11 mouse cellular contexts compared by ENCODE assay signal in genomic region chr1:74302835-74303234, GRCm38 (mm10). TPM values are rescaled to one million over a fixed set of nuclear protein-coding genes. Genes with fewer than 3 reads are reported as not detected.
DNase-seq lines count a peak whose midpoint lies in the region; ATAC-seq and TF ChIP-seq lines count a peak whose summit lies in the region.
"Had no signal": no experiment of that assay in that cellular context is flagged by ENCODE, and none has a peak within 500 bp of the region (broad histone marks: within the 10 kb centered on the region; RNA-seq: fewer than 3 reads in every experiment).

No protein-coding gene starts in this region.

- no peaks in the 10 kb centered on the region for H3K9me3 ChIP-seq in embryonic facial prominence, embryonic 13.5 days
- H3K9me3 ChIP-seq in liver, embryonic 15.5 days (replicated peaks): no peaks in the 10 kb centered on the region

- H3K9ac ChIP-seq in embryonic facial prominence, embryonic 13.5 days: 0 out of 2 replicates have a peak overlapping the region, but pooled peaks have one; percentile 16
- H3K9ac ChIP-seq in liver, embryonic 15.5 days: no peak overlapping the region; the same call in 1 of the 2 replicates

- H3K4me1 ChIP-seq in cerebellum, adult 2 months (ENCODE audit: control insufficient read depth, insufficient read depth, low read length): peaks cover 23% of the 10 kb centered on the region
- peaks cover 29% of the 10 kb centered on the region for H3K4me1 ChIP-seq in embryonic facial prominence, embryonic 13.5 days
- peaks cover 77% of the 10 kb centered on the region for H3K4me1 ChIP-seq in liver, embryonic 15.5 days (replicated peaks)

- TF ChIP-seq CTCF in cerebellum, adult 2 months (IDR thresholded peaks at IDR 0.05; ENCODE audit: borderline replicate concordance, insufficient read depth, low read depth, low read length): no peak
- no peak for TF ChIP-seq CTCF in layer of hippocampus, adult 2 months (conservative IDR thresholded peaks at IDR 0.05)

- ATAC-seq in cerebellum, adult (ENCODE audit: insufficient number of reproducible peaks, low FRiP score, low TSS enrichment): no peak
- no peak for ATAC-seq in embryonic facial prominence, embryonic 13.5 days (ENCODE audit: insufficient number of reproducible peaks, insufficient read depth, low FRiP score, low TSS enrichment, low read depth)
- no peak for ATAC-seq in liver, embryonic 15.5 days (ENCODE audit: insufficient read depth)

- TF ChIP-seq POLR2A in cerebellum, adult 2 months (IDR thresholded peaks at IDR 0.05; ENCODE audit: borderline replicate concordance, insufficient read depth, low read length): no peak

- 74% methylated on average over 2 of the region's 2 CpGs for WGBS in cerebellum, adult 2 months
- WGBS in embryonic facial prominence, embryonic 13.5 days: 83% methylated on average over 2 of the region's 2 CpGs
- WGBS in liver, embryonic 15.5 days (ENCODE audit: insufficient replicate concordance): 67% methylated on average over 2 of the region's 2 CpGs

- H3K27me3 ChIP-seq in cerebellum, adult 2 months (ENCODE audit: control insufficient read depth, insufficient read depth, low read length): no peaks in the 10 kb centered on the region
- H3K27me3 ChIP-seq in embryonic facial prominence, embryonic 13.5 days: no peaks in the 10 kb centered on the region
- no peaks in the 10 kb centered on the region for H3K27me3 ChIP-seq in liver, embryonic 15.5 days

- peak overlapping the region; percentile 4 for H3K4me3 ChIP-seq in cerebellum, adult 2 months (replicated peaks; ENCODE audit: insufficient read depth, low read depth, low read length)
- H3K4me3 ChIP-seq in layer of hippocampus, adult 2 months: peak overlapping the region; percentile 65
- H3K4me3 ChIP-seq in embryonic facial prominence, embryonic 13.5 days: peak overlapping the region; percentile 75
- H3K4me3 ChIP-seq in liver, embryonic 15.5 days (replicated peaks): peak overlapping the region; percentile 71

- H3K4me2 ChIP-seq in embryonic facial prominence, embryonic 13.5 days: peak overlapping the region; percentile 85
- peak overlapping the region; percentile 84 for H3K4me2 ChIP-seq in liver, embryonic 15.5 days

- H3K36me3 ChIP-seq in embryonic facial prominence, embryonic 13.5 days: no peaks in the 10 kb centered on the region
- H3K36me3 ChIP-seq in liver, embryonic 15.5 days (replicated peaks): no peaks in the 10 kb centered on the region

- DNase-seq in cerebellum, adult 2 months: peak in 1 of 2 experiments; percentile 9
- DNase-seq in layer of hippocampus, adult 2 months (ENCODE audit: low spot score in 2 of 2): no peak
- DNase-seq in layer of hippocampus, adult 9-11 months: no peak
- no peak for DNase-seq in gastrocnemius, postnatal 4 days (ENCODE audit: low spot score in 2 of 2)
- no peak for DNase-seq in adrenal gland, postnatal 25 days
- DNase-seq: gastrocnemius, postnatal 25 days; thymus, adult 18-20 months had no signal

- no peak overlapping the region; the same call in 1 of the 2 replicates for H3K27ac ChIP-seq in cerebellum, adult 2 months (ENCODE audit: insufficient read depth, low read length)
- peak overlapping the region; percentile 65 for H3K27ac ChIP-seq in layer of hippocampus, adult 2 months
- no peak overlapping the region for H3K27ac ChIP-seq in embryonic facial prominence, embryonic 13.5 days
- no peak overlapping the region; the same call in 1 of the 2 replicates for H3K27ac ChIP-seq in liver, embryonic 15.5 days (replicated peaks)

RNA-seq across cellular contexts. Expression of gene Tmbim1, which starts 2.6 kb away (rescaled TPM):
- polyA plus RNA-seq in cerebellum, adult 2 months (2012; rRNA removed): 56.1 and 58.2 TPM in 2 replicates
- 10 to 100 TPM; 23.3 to 23.9 TPM for total RNA-seq in layer of hippocampus, adult 2 months (2021)
- polyA plus RNA-seq in embryonic facial prominence, embryonic 13.5 days (2015; fragmentation: Nextera tagmentation; extraction: Ambion mirVana): 28.4 and 29.4 TPM in 2 replicates
- polyA plus RNA-seq in liver, embryonic 15.5 days (2015; fragmentation: Nextera tagmentation; extraction: Ambion mirVana): 15.4 and 18.7 TPM in 2 replicates
- 10 to 100 TPM; 63.2 to 68.6 TPM for total RNA-seq in gastrocnemius, postnatal 4 days (2021)
- total RNA-seq in adrenal gland, postnatal 25 days (2021): 83.1 and 84.7 TPM in 2 replicates

RNA-seq across cellular contexts. Expression of gene Pnkd, which starts 18.1 kb away (rescaled TPM):
- polyA plus RNA-seq in cerebellum, adult 2 months (2012; rRNA removed): 185 and 201 TPM in 2 replicates
- total RNA-seq in layer of hippocampus, adult 2 months (2021): 100 to 1,000 TPM; 171 to 185 TPM
- 95.1 and 112 TPM in 2 replicates for polyA plus RNA-seq in embryonic facial prominence, embryonic 13.5 days (2015; fragmentation: Nextera tagmentation; extraction: Ambion mirVana)
- 32.0 and 34.7 TPM in 2 replicates for polyA plus RNA-seq in liver, embryonic 15.5 days (2015; fragmentation: Nextera tagmentation; extraction: Ambion mirVana)
- total RNA-seq in gastrocnemius, postnatal 4 days (2021): 10 to 100 TPM; 83.8 to 91.1 TPM
- total RNA-seq in adrenal gland, postnatal 25 days (2021): 65.2 and 75.9 TPM in 2 replicates

RNA-seq across cellular contexts. Expression of gene Aamp, which starts 18.3 kb away (rescaled TPM):
- polyA plus RNA-seq in cerebellum, adult 2 months (2012; rRNA removed): 186 and 198 TPM in 2 replicates
- total RNA-seq in layer of hippocampus, adult 2 months (2021): 100 to 1,000 TPM; 153 to 155 TPM
- polyA plus RNA-seq in embryonic facial prominence, embryonic 13.5 days (2015; fragmentation: Nextera tagmentation; extraction: Ambion mirVana): 224 and 225 TPM in 2 replicates
- polyA plus RNA-seq in liver, embryonic 15.5 days (2015; fragmentation: Nextera tagmentation; extraction: Ambion mirVana): 93.1 and 113 TPM in 2 replicates
- total RNA-seq in gastrocnemius, postnatal 4 days (2021): 100 to 1,000 TPM; 113 to 117 TPM
- 157 and 183 TPM in 2 replicates for total RNA-seq in adrenal gland, postnatal 25 days (2021)

RNA-seq across cellular contexts. Expression of gene Gpbar1, which starts 24.5 kb away (rescaled TPM):
- not detected in 2 replicates for polyA plus RNA-seq in cerebellum, adult 2 months (2012; rRNA removed)
- not detected for total RNA-seq in layer of hippocampus, adult 2 months (2021)
- 0.20 and 0.33 TPM in 2 replicates for polyA plus RNA-seq in embryonic facial prominence, embryonic 13.5 days (2015; fragmentation: Nextera tagmentation; extraction: Ambion mirVana)
- polyA plus RNA-seq in liver, embryonic 15.5 days (2015; fragmentation: Nextera tagmentation; extraction: Ambion mirVana): 0.29 and 0.68 TPM in 2 replicates
- not detected for total RNA-seq in gastrocnemius, postnatal 4 days (2021)
- not detected in 2 replicates for total RNA-seq in adrenal gland, postnatal 25 days (2021)
- total RNA-seq: gastrocnemius, postnatal 25 days; left cerebral cortex, postnatal 14 days had no signal

RNA-seq across cellular contexts. Expression of gene Catip, which starts 59.1 kb away (rescaled TPM):
- 2.1 and 3.3 TPM in 2 replicates for polyA plus RNA-seq in cerebellum, adult 2 months (2012; rRNA removed)
- 1 to 10 TPM; 1.1 to 1.8 TPM for total RNA-seq in layer of hippocampus, adult 2 months (2021)
- polyA plus RNA-seq in embryonic facial prominence, embryonic 13.5 days (2015; fragmentation: Nextera tagmentation; extraction: Ambion mirVana): 0.63 and 0.77 TPM in 2 replicates
- 0.06 TPM in 1 of 2 replicates, not detected in the other for polyA plus RNA-seq in liver, embryonic 15.5 days (2015; fragmentation: Nextera tagmentation; extraction: Ambion mirVana)
- under 1 TPM; 0.23 to 0.25 TPM for total RNA-seq in gastrocnemius, postnatal 4 days (2021)
- total RNA-seq in adrenal gland, postnatal 25 days (2021): 0.67 TPM in 2 replicates
- total RNA-seq: gastrocnemius, postnatal 25 days had no signal

Comparison
In these comparisons a context has a peak if more than half of its experiments do, and no peak if none do; other contexts are left out.
1. H3K4me3 ChIP-seq: peak in every context shown above with its lines; median percentile 75 in embryonic facial prominence, embryonic 13.5 days; 71 in liver, embryonic 15.5 days; 65 in layer of hippocampus, adult 2 months; 4 in cerebellum, adult 2 months.